Mouse (Mus musculus) lung, postnatal 0 days (tissue): ENCODE data around the gene Serpinf2.

Source experiments
- CTCF ChIP-seq: IDR thresholded peaks from 2 replicates; pipeline ENCODE4 v1.5.1; 2016; ENCODE audit warnings: antibody characterized with exemption, mild to moderate bottlenecking
- EP300 ChIP-seq: IDR thresholded peaks from 2 replicates; pipeline ENCODE4 v1.6.1; 2016; ENCODE audit warnings: antibody characterized with exemption, mild to moderate bottlenecking, control low read depth

- no peak for TF ChIP-seq CTCF
- no peak for TF ChIP-seq EP300
Observed at GRCm38 (mm10) chr11:75429019-75429705, 10.2 kb downstream of the Serpinf2 start.
